Mouse (Mus musculus): Measurements from ENCODE around the gene Wdr19.

DNA sequence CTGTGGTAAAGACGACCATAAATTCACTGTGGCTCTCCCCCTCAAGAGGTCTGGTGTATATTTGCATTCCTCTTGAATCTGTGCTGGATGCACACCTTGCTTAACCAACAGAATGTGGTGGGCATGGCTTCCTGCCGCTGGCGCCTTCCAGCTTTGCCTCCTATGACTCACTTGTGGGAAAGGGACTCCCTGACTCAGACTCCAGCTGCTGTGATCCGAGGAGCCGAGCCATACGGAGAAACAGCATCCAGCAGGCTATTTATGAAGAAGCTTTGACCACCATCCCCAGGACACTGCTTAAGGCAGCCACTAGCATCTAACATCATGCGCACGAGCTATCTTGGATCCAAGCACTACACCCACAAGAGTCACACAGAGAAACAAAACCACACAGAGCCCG lies 5.1 kb upstream of the Wdr19 start:
- TF ChIP-seq EP300 (IDR thresholded peaks at IDR 0.05; ENCODE audit: insufficient read depth, low read depth, low read length) (no peak), POLR2A (IDR thresholded peaks at IDR 0.05; ENCODE audit: insufficient read depth, low read depth, low read length) (no peak)

Measured in heart, adult 2 months (tissue).